Mouse (Mus musculus) hindbrain, embryonic 12.5 days (tissue): ENCODE results near the gene Cfb. TPM values are rescaled to one million over a fixed set of nuclear protein-coding genes. Genes with fewer than 3 reads are reported as not detected.

Experiments used
- ATAC-seq: fragments of 200-750 bp; cut with Nextera tagmentation; 2 replicates; pipeline ENCODE4 v1.8.0; 2017; ENCODE audit warnings: moderate TSS enrichment; ENCODE audit not compliant: low FRiP score
- H3K27ac ChIP-seq: fragments of 300-500 bp; sonication (generic); 2 replicates; pipeline ENCODE4 v1.5.1; 2016; ENCODE audit warnings: mild to moderate bottlenecking
- H3K27me3 ChIP-seq: fragments of 300-500 bp; sonication (generic); 2 replicates; pipeline ENCODE4 v1.6.1; 2016; ENCODE audit warnings: mild to moderate bottlenecking
- H3K36me3 ChIP-seq: fragments of 300-500 bp; sonication (generic); 2 replicates; pipeline ENCODE4 v1.6.1; 2016; ENCODE audit warnings: mild to moderate bottlenecking
- H3K4me1 ChIP-seq: fragments of 300-500 bp; sonication (generic); 2 replicates; pipeline ENCODE4 v1.6.1; 2016
- H3K4me2 ChIP-seq: fragments of 300-500 bp; sonication (generic); replicated peaks from 2 replicates; pipeline ENCODE4 v1.6.1; 2016; ENCODE audit warnings: mild to moderate bottlenecking
- H3K4me3 ChIP-seq: fragments of 300-500 bp; sonication (generic); 2 replicates; pipeline ENCODE4 v1.5.1; 2016; ENCODE audit warnings: mild to moderate bottlenecking
- H3K9ac ChIP-seq: fragments of 300-500 bp; sonication (generic); 2 replicates; pipeline ENCODE4 v1.6.1; 2016; ENCODE audit warnings: mild to moderate bottlenecking, moderate library complexity
- H3K9me3 ChIP-seq: fragments of 300-500 bp; sonication (generic); replicated peaks from 2 replicates; pipeline ENCODE4 v1.6.1; 2016; ENCODE audit warnings: mild to moderate bottlenecking
- WGBS: fragments of 180-500 bp; shearing (Covaris S2); methylation state at CpG from one replicate; pipeline ENCODE4 v1.1.7; 2016; 5-methylcytosine and 5-hydroxymethylcytosine counted together
- polyA plus RNA-seq: library from polyadenylated mRNA; unstranded; fragments of >200 nt; fragmentation: Nextera tagmentation; extraction: Ambion mirVana; gene quantifications from 2 replicates; pipeline ENCODE4 v1.2.1, GENCODE M21; 2016

Gene Cfb
- polyA plus RNA-seq, 1 experiment from 2014 or later: 2.2 TPM

DNA sequence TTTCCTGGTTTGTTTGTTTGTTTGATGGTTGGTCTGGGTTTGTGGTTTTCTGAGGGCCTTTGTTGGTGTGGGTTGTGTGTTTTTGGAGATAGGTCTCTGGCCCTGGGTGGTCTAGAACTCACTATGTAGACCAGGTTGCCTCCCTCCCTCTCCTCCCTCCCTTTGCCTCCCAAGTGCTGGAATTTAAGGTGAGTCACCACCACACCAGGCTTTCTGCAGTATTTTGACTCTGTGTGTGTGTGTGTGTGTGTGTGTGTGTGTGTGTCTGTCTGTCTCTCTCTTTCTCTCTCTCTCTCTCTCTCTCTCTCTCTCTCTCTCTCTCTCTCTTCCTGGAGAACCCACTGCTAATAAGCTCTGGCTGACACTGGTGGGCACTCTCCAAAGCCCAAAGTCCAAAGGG, 18.8 kb upstream of the Cfb start:
- H3K4me3 ChIP-seq: no peak overlapping the region
- no peak overlapping the region for H3K27ac ChIP-seq
- no peak for ATAC-seq
- H3K27me3 ChIP-seq: peaks cover 23% of the 10 kb centered on the region
- H3K9ac ChIP-seq: no peak overlapping the region
- H3K9me3 ChIP-seq: no peaks in the 10 kb centered on the region
- H3K4me2 ChIP-seq: 0 out of 2 replicates have a peak overlapping the region, but pooled peaks have one; percentile 4
- H3K36me3 ChIP-seq: no peaks in the 10 kb centered on the region
- no peaks in the 10 kb centered on the region; the same call in 1 of the 2 replicates for H3K4me1 ChIP-seq

DNA sequence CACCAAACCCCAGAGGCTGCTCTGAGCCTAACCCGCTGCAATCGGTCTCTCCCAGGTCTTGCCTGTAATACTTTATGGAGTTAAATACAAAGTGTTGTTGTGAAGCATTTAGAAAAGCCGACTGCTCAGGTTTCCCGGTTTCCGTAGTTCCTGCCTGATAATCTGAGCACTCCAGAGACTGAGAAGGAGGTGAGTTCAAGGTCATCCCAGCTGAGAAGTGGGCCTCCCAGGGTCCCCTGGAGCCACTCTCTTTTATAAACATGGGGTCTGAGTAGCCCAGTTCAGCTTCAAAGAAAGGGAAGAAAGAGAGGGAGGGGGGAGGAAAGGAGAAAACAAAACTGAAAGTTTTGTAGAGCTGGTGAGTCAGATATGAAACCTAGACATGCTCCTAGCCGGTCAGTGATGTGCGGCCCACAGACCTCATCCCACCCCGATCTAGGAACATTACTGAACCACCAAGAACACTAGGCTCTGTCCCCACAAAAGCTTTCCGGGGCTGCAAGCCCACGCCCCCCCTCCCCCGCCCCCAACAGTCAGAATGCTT, 17.1 kb upstream of the Cfb start, which contains the start of gene Zbtb12:
Gene Zbtb12 (plus strand): TSS at position 148 of the 544 bp plus-strand sequence.
- no peaks in the 10 kb centered on the region for H3K36me3 ChIP-seq
- H3K4me3 ChIP-seq: no peak within 1 kb of the TSS

DNA sequence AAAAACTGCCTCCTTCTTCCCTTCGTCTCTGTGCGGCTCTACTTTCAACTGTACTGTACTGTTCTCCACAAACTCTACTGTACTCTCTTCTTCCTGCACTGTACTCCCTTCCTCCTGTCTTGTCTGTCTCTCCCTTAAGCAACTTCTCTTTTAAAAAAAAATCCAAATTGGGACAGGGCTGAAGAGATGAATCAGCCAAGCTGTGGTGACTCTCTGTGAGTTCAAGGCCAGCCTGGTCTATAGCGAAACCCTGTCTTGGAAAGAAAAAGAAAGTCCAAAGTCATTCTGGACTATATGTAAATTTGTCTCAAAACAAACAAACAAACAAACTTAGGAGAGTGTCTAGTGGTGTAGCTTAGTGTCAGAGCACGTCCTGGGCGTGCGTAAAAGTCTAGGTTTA, 12.0 kb upstream of the Cfb start:
- H3K9me3 ChIP-seq: no peaks in the 10 kb centered on the region
- H3K9ac ChIP-seq: no peak overlapping the region
- H3K27ac ChIP-seq: no peak overlapping the region
- 85% methylated on average over 6 of the region's 6 CpGs for WGBS
- ATAC-seq: no peak
- H3K36me3 ChIP-seq: no peaks in the 10 kb centered on the region
- no peaks in the 10 kb centered on the region for H3K4me1 ChIP-seq
- no peak overlapping the region for H3K4me2 ChIP-seq
- H3K4me3 ChIP-seq: no peak overlapping the region
- H3K27me3 ChIP-seq: no peaks in the 10 kb centered on the region

More for the DNA sequence above, 17.1 kb upstream of the Cfb start, which contains the start of gene Zbtb12:
- WGBS: 63% methylated on average over 11 of the region's 11 CpGs
- ATAC-seq: no peak
- no peaks in the 10 kb centered on the region for H3K9me3 ChIP-seq
- H3K27me3 ChIP-seq: peaks cover 23% of the 10 kb centered on the region
- H3K4me1 ChIP-seq: no peaks in the 10 kb centered on the region; the same call in 1 of the 2 replicates
- no peak within 1 kb of the TSS for H3K9ac ChIP-seq
- H3K4me2 ChIP-seq: no peak within 1 kb of the TSS
- no peak within 1 kb of the TSS for H3K27ac ChIP-seq

DNA sequence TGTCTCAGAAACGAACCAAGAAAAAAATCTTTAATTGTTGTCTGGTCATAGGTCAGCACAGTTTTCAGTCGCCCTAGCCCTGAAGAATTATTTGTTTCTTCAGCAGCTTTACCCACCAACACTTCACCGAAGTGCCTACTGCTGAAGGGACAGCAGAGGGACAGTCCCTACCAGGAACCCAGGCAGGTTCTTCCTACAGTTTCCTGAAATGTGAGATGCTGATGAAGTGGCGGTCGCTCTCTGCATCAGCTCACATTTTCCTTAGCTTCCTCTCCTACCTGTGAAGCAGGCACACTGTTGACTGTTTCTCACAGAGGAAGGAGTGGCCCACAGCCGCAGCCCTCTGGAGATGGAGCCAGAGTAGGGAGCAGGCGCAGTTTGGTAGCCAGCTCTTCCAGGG, 3.7 kb upstream of the Cfb start:
- no peak for ATAC-seq
- no peak overlapping the region for H3K4me3 ChIP-seq
- no peaks in the 10 kb centered on the region for H3K36me3 ChIP-seq
- no peak overlapping the region for H3K27ac ChIP-seq
- H3K9ac ChIP-seq: no peak overlapping the region
- no peaks in the 10 kb centered on the region for H3K9me3 ChIP-seq
- H3K4me1 ChIP-seq: no peaks in the 10 kb centered on the region
- H3K4me2 ChIP-seq: no peak overlapping the region
- 71% methylated on average over 7 of the region's 7 CpGs for WGBS
- H3K27me3 ChIP-seq: no peaks in the 10 kb centered on the region

DNA sequence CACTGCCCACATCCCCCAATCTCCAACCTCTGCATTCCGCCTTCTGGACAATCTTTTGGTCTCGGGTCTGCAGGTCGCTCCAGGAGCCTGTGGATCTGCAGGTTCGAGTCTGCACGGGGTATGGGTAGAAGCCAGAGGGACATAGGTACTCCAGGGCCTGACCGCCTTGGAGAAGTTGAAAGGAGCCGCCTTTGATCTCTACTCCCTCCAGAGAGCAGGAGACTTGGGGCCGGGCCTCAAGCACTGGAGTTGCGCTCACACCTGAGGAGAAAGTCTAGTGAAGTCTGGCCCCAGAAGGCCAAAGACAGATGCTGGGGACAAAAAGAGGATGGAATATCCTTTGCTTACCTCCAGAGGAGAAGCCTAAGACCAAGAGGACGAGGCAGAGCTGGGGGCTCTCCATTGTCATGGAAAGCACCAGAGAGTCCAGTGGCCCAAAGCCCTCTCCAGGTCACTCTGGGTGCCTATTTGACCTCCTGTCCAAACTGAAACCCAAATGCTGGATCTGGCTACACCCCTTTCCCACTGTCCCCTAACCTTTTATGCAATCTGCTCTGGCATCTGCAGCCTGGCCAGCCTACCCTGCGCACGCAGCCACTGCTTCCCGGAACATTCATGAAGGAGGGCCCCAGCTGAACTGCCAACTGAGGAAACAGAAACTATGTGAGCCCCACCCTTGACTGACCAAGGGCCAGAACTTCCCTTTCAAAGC, 458 bp downstream of the Cfb start:
- no peaks in the 10 kb centered on the region for H3K9me3 ChIP-seq
- H3K27me3 ChIP-seq: no peaks in the 10 kb centered on the region
- no peak overlapping the region for H3K4me3 ChIP-seq
- no peak for ATAC-seq
- H3K36me3 ChIP-seq: peaks cover 3% of the 10 kb centered on the region; the same call in 1 of the 2 replicates
- H3K9ac ChIP-seq: no peak overlapping the region
- no peak overlapping the region for H3K4me2 ChIP-seq
- no peaks in the 10 kb centered on the region for H3K4me1 ChIP-seq
- no peak overlapping the region for H3K27ac ChIP-seq
- WGBS: 68% methylated on average over 13 of the region's 13 CpGs

DNA sequence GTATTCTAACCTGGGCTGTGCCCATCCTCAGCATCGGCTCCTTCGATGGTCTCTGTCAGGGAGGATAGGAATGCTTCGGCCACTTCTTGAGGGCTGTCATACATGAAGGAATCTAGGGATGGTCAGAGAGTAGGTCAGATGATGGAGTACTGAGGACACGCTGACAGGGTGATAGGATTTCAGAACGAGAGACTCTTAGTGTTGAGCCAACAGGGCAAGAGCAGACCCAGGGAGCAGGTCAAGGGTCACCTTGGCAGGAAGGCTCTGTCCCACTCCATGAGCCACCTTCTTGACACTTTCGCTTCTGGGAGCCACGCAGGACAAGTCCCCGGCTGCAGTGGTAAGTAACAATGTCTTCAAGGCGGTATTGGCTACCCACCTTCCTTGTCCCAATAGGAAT, 1.8 kb downstream of the Cfb start:
- Histone ChIP-seq H3K4me3 (no peak overlapping the region), H3K4me2 (no peak overlapping the region), H3K27ac (no peak overlapping the region), H3K9ac (no peak overlapping the region), H3K36me3 (peaks cover 14% of the 10 kb centered on the region), H3K4me1 (no peaks in the 10 kb centered on the region), H3K27me3 (no peaks in the 10 kb centered on the region), H3K9me3 (no peaks in the 10 kb centered on the region)
- ATAC-seq: no peak
- WGBS: 86% methylated on average over 9 of the region's 9 CpGs

DNA sequence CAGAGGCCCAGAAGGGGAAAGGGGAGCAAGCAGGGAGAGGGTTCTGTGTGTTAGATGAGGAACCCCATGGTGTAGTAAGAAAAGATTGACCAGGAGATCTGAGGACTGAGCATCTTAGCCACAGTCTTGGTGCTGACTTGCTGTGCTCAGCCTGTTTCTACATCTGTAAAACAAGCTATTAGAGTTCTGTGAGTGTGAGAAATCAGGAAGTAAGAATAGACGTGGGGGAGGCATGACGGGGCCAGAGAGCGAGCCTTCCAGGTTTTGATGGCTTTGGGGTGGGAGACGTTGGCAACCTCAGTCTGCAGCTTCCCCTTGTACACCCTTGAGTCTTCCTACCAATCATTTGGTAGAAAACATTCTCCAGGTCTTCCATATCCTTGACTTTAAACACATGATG, 3.6 kb downstream of the Cfb start:
- ATAC-seq: no peak
- Histone ChIP-seq H3K9me3 (no peaks in the 10 kb centered on the region), H3K27me3 (no peaks in the 10 kb centered on the region), H3K4me3 (no peak overlapping the region), H3K4me1 (no peaks in the 10 kb centered on the region), H3K27ac (no peak overlapping the region), H3K36me3 (peaks cover 33% of the 10 kb centered on the region), H3K9ac (no peak overlapping the region), H3K4me2 (no peak overlapping the region)
- WGBS: 91% methylated on average over 4 of the region's 4 CpGs

DNA sequence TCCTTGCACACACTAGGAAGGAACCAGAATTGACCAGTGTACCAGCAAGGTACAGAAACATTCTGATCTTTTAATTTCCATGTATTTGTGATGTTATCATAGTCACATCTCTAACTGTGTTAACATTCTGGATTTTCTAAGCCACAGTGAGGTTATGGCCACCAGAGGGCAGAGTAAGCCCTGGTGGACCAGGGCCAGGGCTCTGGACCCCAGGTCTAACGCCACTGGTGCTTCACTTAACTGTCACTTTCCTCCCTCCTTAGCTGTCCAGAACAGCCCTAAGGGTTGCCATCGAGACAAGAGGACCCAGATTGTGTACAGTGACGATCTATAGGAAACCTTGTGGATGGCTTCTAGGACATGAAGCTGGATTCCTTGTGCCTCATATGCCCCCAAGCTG, 6.5 kb downstream of the Cfb start:
- Histone ChIP-seq H3K9ac (no peak overlapping the region), H3K36me3 (peaks cover 49% of the 10 kb centered on the region), H3K4me3 (no peak overlapping the region), H3K4me1 (peaks cover 8% of the 10 kb centered on the region), H3K27me3 (no peaks in the 10 kb centered on the region), H3K27ac (no peak overlapping the region), H3K9me3 (no peaks in the 10 kb centered on the region), H3K4me2 (no peak overlapping the region)
- ATAC-seq: 0 out of 2 replicates have a peak, but pooled peaks have one; percentile 50
- WGBS: 50% methylated on average over 3 of the region's 3 CpGs

DNA sequence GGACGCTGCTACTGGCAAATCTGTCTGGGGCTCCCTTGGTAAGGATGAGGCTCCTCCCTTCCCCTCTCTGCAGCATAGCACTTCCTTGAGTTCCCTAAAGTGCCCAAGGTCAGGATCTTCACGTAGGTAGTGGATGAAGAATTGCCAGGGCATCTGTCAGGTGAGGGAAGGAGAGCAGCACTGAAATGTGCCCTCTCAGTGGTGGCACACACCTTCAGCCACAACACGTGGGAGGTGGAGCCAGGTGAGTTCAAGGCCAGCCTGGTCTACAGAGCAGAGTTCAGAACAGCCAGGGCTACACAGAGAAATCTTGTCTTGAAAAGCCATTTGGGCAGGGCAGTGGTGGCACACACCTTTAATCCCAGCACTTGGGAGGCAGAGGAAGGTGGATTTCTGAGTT, 7.6 kb downstream of the Cfb start:
- no peaks in the 10 kb centered on the region for H3K27me3 ChIP-seq
- no peak overlapping the region for H3K4me3 ChIP-seq
- no peak overlapping the region for H3K27ac ChIP-seq
- no peak overlapping the region for H3K4me2 ChIP-seq
- H3K36me3 ChIP-seq: peaks cover 49% of the 10 kb centered on the region
- ATAC-seq: no peak
- H3K9me3 ChIP-seq: no peaks in the 10 kb centered on the region
- no peak overlapping the region for H3K9ac ChIP-seq
- WGBS: 85% methylated on average over 3 of the region's 3 CpGs
- peaks cover 11% of the 10 kb centered on the region for H3K4me1 ChIP-seq

DNA sequence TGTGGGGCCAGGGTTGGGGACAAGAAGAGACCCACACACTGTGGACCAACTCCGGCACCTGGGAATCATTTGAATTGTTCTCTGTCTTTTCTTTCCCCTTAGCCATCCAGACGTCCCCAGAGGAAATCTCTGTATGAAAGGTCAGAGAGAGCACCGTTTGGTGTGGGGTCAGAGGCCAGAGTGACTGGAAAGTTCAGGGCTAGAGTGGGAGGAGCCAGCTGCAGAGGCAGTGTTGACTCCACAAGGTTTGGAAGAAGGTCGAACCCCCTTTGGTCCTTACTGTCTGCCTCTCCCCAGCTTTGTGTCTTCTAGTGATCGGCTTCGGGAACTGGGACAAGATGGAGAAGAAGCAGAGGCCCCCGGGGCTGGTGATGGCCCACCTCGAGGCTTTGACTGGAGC, 8.8 kb downstream of the Cfb start:
- H3K4me3 ChIP-seq: no peak overlapping the region
- H3K27me3 ChIP-seq: no peaks in the 10 kb centered on the region
- peaks cover 20% of the 10 kb centered on the region for H3K4me1 ChIP-seq
- H3K9me3 ChIP-seq: no peaks in the 10 kb centered on the region
- H3K9ac ChIP-seq: no peak overlapping the region
- H3K36me3 ChIP-seq: peaks cover 49% of the 10 kb centered on the region
- ATAC-seq: no peak
- WGBS: 72% methylated on average over 8 of the region's 8 CpGs
- no peak overlapping the region for H3K4me2 ChIP-seq
- H3K27ac ChIP-seq: no peak overlapping the region

DNA sequence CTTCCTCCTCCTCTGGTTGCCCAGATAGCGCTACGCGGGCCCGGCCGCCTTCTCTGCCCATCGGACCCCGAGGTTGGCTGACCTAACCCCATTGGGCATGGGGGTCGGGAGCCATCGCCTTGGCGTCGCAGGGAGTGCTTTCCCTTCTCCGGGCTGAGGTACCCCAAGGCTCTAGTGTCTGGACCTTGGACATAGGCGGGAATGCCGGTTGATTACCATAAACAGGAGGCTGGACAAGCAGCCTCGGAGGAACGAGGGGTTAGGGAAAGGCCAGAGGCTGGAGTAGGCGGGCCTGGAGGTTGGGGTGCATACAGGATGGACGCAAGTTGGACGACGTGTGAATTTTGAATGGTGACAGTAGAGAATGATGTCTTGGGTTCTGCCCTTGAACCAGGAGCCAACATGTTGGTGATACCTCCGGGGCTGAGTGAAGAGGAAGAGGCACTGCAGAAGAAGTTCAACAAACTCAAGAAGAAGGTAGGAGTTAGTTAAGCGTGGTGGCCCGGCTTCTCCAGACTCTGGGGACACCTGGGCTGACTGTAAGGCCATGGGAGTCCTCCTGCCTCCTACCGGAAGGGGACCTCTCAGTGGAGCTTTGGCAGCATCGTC, 11.7 kb downstream of the Cfb start:
- ATAC-seq: no peak
- Histone ChIP-seq H3K27ac (no peak overlapping the region; the same call in 1 of the 2 replicates), H3K4me1 (peaks cover 20% of the 10 kb centered on the region), H3K4me3 (peak overlapping the region; percentile 71), H3K9me3 (no peaks in the 10 kb centered on the region), H3K9ac (peak overlapping the region; percentile 80), H3K4me2 (peak overlapping the region; percentile 94), H3K36me3 (peaks cover 62% of the 10 kb centered on the region), H3K27me3 (no peaks in the 10 kb centered on the region)
- WGBS: under 1% methylated on average over 25 of the region's 25 CpGs

DNA sequence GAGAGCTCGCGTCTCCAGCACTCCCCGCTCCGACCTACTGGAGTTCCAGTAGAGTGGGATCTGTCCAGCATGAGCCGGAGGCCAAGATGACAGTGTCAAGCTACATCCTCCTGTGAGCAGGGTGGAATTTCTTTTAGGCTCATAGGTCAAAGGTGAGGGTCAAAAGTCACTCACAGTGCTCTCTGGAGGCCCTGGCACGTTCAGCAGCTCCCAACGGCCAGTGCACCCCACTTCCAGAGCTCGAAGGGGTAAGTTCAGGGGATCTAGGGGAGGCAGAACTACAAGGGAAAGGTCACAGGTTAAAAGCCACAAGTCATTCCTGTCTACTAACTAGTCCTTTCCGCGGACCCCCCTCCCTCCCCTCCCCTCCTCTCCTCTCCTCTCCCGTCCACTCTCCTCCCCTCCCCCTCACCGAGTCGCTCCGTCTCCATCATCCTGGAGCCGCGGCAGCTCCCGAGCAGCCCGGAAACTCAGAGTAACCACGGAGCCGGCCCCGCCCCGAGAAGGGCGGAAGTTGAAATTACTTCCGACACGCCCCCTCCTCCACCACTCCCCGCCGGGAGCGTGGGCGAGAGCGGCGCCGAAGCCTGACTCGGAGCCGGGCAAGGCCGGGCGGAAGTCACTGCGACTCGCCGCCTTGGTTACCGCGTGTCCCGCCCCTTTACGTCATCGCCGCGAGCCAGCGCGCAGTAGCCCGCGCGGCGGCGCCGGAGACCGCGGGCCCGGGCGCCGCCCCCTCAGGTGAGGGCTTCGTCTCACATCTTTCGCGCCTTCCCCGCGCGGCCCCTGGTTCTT, 12.4 kb downstream of the Cfb start, which contains the start of the genes Skiv2l and Nelfe:
Gene Skiv2l (minus strand): TSS at position 489 of the 795 bp plus-strand sequence.
Gene Nelfe (plus strand): TSS at position 670 of the 795 bp plus-strand sequence.
- Histone ChIP-seq H3K4me3 (peak within 1 kb of the TSS; percentile 71), H3K4me1 (peaks cover 20% of the 10 kb centered on the region), H3K27ac (no peak within 1 kb of the TSS; the same call in 1 of the 2 replicates), H3K9ac (peak within 1 kb of the TSS; percentile 80), H3K4me2 (peak within 1 kb of the TSS; percentile 94), H3K9me3 (no peaks in the 10 kb centered on the region), H3K27me3 (no peaks in the 10 kb centered on the region), H3K36me3 (peaks cover 62% of the 10 kb centered on the region)
- ATAC-seq: peak; percentile 96
- WGBS: under 1% methylated on average over 64 of the region's 65 CpGs
